Mouse (Mus musculus) thymus, postnatal 25 days (tissue): Measurements from ENCODE around the gene 1300017J02Rik.

Experiments
- DNase-seq: peaks from one replicate; pipeline ENCODE4 v3.0.0; 2022

1300017J02Rik gene

DNA sequence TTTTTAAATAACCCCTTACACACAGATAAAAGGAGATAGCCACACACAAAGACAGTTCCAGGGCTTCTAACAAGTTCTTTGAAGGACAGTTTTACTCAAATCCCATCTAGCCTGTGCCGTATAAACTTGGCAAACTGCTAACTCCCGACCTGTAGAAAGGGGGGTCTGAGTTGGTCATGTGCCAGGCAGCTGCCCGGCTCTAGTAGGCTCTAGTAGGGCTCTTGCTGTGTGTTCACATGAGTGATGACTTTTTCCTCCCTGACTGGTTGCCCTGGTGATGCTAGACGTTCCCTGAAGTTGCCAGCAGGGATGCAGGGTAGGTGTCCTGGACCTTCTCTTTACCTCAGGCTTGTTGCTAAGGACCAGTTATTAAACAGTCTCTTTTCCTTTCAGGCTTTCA, 33.8 kb downstream of the 1300017J02Rik start:
- DNase-seq = no peak

DNA sequence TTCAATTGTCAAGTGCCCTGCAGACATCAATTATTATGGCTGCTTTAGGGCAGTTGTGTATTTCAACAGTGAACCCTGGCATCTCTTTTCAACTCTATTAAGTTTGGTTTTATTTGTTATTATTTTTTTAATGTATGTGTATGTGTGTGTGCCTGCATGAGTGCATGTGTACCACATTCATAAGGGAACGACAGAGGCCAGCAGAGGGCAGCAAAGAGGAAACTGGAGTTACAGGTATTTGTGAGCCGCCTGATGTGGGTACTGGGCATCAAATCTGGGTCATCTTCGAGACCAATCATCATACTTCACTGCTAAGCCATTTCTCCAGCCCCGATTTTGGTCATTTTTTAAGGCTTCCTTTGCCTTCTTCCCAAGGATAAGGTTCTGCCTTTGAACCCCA, 39.1 kb downstream of the 1300017J02Rik start:
- no peak for DNase-seq

DNA sequence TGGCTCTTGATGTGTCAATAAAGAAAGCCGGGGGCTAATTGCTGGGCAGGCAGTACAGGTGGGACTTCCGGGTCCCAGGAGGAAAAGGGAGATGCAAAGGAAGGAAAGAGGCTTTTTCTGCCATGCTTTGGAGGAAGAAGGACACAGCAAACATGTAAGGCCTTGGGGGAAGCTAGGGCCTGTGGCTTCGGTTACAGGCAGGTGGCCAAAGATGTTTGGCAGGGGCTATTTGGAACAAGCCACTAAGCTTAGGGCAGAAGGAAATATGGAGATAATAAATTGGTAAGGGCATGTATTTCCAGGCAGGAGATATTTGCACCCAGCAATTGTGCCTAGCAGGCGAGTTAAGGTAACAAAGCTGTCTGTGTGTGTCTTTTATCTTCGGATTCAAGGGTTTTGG, 52.0 kb downstream of the 1300017J02Rik start:
- DNase-seq = no peak

DNA sequence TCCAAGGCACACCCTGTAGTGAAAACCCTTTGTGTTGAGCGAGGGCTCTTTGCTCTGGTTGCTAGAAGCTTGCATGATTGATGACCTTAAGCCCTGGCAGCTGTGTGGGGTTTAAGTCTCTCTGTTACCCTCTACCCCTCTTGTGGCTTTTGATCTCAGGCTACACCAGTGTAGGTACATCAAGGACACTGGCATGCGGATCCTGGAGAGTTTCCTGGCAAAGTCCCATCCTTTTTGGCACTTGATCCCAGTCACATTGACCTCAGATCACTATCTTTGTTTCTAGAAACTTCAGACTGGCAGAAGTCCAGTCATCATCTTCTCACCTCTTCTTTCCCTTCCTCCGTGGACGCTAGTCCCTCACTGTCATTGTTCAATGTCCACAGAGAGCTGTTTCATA, 56.3 kb downstream of the 1300017J02Rik start:
- DNase-seq = no peak

DNA sequence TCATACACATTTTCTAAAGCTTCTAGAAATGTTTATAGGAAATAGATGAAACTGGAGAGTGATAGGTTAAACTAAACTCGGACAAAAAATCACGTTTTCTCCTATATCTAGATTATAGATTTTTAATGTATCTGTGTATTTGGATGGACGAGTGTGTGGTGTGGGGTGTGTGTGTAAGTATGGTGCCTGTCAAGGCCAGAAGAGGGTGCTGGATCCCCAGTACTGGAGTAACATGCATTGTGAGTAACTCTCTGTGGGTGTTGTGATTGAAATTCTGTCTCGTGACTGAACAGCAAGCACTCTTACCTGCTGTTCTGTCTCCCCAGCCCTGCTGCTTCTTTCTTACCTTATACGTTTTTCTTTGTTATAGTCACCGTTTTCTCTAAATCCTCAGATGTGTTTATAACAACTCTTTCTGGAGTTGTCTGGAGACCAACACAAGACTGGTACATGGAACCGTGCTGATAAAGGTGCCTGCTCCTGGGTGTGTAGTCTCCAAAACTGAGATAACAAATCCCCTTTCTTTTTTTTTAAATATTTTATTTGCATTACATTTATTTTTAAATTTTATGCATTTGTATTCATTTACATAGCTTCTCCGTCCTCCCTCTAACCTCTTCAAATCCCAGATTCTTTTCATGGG, 58.2 kb downstream of the 1300017J02Rik start:
- DNase-seq = no peak

DNA sequence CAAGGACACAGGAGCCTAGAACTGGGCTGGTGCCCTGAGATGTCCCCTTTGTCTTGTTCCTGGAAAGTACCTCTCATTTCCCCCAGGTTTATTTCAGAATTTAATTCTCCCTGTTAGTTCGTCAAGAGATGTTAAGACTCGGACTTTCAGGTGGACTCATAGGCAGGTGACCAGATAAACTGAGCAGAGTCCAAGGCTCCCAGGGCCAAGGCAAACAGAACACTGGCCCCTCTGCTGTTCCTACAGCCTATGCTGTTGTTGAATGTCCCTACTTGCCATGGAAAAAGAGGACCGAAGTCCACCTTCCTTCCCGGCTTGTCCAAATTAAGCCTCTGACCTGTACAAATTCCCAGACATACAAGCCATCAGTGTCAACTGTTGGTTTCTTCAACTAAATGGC, 61.2 kb downstream of the 1300017J02Rik start:
- DNase-seq = no peak

DNA sequence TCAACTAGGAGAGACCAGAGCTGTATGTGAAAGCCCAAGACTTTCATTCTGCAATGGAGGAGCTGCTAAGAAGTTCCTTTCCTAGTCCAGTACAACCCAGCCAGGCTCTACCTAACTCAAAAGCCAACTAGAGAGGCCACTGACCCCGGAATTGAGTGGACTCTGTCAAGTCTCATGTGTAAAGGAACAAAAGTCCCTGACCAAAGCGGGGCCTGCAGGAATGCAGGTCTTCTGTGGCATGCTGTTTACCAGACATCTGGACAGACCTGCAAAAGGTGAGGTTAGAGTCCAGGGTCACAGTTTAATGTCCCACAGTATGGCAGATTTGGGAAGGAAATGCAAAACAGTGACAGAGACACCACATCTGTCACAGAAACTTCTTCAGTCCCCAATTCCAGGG, 63.7 kb downstream of the 1300017J02Rik start:
- no peak for DNase-seq

DNA sequence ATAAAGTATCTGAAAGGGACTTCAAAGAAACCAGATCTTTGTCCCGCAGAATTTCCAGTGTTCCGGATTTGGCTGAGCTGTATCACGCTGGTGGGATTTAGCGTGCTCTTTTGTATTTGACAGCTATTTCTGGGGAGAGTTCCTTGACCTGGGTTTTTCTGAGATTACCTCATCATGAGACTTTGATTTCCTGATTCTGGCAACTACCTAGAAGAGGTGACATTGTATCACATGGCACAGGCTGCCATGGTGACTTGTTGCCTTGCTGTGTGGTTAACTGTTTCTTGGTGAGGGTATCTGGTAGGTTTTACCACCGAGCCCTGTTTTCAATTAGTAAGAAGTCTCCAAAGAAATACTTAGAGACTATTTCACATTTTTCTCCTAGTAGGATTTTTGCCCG, 65.4 kb downstream of the 1300017J02Rik start:
- no peak for DNase-seq

DNA sequence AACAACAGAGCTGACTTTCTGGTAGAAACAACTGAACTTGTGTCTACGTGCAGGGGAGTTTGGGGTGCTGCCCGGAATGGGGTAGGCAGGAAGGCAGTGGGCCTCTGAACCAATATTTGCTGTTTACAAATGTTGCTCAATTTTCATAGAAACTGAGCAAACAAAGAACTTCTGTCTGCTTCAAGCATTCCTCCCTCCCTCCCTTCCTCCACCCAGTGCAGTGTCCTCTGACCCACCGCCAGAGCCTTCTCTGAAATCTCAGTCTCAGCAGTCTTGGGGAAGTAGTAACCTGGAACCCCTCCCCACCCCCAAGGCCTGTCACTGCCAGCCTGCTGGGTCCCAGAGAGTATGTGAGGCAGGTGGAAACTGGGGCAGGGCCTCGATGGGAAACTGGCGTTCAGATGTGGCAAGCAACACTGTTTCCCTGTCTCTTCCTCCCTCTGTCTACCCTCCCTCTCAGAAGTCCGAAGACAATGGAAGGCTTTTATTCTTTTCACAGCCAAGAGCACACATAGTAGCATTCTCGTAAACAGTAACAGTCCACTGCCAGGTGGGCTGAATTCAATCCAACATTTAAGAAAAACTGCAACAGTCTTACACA, 70.2 kb downstream of the 1300017J02Rik start:
- DNase-seq = no peak

DNA sequence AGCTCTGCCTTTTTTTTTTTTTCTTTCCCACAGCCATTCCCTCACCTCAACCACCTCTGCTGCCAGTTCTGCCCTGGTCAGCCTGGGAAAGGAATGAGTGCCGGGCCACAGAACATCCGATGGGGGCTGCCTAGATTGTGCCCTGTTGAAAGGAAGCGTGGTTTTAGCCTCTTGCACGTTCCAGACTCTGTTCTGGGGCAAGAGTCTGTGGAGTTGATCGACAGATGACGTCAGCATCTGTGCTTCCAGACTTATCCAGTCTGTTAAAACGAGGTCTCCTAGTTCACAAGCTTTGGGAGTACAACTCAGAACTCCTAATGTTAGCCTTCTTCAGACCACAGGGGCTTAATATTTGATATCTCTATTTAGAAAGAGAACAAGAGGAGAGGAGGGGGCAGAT, 70.8 kb downstream of the 1300017J02Rik start:
- DNase-seq = no peak

DNA sequence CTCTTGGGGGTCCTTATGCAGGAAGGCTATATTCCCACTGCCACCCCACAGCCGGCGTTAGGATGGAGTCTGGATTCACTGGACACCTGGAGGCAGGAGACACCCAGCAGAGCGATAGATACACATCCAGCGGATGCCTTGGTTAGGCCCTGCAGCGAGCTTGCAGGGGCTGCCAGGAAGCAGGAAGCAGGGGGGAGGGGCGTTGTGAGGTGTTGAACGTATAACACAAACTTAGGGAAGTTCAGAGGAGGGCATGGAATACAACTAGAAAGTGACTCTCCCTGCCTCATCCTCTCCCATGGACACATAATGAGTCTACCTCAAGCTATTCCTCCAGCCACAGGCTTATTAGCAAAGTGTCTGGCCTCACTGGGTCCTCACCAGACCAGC, 71.9 kb downstream of the 1300017J02Rik start:
- peak; percentile 73 for DNase-seq

DNA sequence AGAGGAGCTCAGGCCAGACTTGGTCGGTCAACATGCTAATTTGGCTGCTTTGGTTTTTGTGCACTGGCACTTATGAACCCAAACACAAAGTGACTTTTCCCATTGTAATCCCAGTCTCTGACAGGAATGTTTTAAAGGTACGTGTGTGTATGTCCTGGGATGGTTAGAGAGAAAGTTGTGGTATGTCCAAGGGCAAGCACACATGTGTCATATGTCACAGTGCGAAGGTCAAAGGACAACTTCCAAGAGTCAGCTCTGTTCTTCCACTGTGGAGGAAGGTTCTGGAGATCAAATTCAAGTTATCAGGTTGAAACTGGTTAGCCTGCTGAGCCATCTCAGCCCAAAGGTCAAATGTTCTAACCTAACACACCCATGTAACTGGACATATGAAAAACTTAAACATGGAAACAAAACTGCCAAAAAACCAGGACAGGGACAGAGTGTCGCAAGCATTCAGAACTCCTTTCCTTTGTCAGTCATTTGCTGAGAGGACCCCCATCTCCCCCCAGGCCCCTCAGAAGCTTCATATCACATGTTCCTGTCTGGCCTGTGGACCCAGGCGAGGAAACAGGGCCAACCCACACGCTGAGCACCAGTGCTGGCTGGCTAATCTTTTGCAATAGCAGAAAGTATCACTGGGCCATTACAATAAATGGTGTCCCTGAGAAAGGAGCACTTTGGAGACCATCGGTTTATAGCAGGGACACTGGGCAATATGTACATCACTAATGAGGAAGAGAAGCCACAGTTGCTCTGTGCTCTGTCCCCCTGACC, 72.5 kb downstream of the 1300017J02Rik start:
- DNase-seq = no peak

DNA sequence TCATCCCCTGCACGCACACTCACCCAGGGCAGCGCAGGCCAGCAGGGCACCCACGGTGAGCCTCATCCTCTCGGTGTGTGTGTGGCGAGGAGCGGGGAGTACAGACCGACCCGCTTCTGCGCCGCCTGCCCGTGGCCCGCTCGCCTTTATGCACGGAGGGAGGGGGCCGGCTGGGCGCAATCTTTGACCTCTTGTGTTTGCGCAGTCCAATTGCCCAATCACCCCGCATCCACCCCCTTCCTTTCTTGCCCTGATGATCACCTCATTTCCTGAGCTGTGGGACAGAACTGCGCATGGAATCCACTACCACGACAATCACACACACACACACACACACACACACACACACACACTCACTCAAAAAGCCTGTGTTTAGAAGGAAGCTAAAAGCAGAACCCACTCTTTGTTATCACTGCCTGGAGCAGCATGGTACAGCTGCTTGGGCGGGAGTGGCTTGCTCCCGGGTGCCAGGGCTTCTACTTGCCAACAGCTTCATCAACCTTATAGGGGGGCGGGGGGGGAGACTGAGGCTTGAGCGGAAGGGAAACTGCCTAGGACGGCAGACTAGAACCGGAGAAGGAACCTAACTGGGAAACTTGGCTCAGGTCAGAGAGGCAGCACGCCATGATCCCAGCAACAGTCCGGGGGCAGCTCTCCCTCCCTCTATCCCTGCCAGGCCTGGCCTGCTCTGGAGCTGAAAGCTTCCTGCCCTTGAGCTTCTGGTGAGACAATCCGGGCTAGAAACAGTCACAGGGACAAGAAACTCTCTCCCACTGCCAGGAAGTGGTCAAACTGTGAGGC, 74.5 kb downstream of the 1300017J02Rik start, which contains the start of the genes Gm20425 and Trf:
Gm20425 (minus strand) TSS at position 157 of the 801 bp plus-strand sequence.
Trf (minus strand) TSS at position 294 of the 801 bp plus-strand sequence.
- DNase-seq = peak; percentile 23

DNA sequence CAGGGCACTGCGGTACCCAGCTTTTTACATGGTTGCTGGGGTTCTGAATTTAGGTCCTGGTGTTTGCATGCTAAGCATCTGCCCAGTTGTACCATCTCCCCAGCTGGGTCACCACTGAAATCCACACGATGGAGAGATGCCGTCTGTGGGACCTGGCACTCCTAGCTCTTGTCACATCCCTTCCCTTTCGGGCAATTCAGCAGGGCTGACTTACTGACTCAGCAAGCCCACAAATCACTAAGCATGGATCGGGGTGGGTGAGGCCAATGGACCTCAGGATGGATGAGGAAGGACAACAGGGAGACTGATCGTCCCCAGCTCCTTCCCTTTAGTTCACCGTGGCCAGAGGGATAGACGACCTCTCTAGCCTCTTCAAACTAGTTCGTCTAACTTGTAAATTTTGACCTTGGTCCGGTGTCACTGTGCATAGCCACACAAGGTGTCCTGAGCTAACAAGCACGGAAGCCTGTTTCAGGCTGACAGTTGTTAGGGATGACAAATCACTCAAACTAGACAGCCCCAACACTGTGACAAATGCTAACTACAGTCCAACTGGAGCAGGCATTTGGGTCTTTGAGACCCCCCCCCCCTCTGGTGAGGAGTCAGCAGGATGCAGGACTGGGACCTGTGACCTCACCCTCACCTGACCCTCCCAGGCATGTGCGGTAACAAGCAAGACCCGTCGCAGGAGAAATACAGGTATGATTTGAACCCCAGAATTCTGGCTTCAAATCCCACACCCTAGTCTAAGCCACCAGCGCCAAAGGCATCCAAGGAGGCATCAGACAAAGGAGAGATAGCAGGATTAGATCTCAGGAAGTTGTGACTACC, 75.6 kb downstream of the 1300017J02Rik start:
- DNase-seq = no peak

DNA sequence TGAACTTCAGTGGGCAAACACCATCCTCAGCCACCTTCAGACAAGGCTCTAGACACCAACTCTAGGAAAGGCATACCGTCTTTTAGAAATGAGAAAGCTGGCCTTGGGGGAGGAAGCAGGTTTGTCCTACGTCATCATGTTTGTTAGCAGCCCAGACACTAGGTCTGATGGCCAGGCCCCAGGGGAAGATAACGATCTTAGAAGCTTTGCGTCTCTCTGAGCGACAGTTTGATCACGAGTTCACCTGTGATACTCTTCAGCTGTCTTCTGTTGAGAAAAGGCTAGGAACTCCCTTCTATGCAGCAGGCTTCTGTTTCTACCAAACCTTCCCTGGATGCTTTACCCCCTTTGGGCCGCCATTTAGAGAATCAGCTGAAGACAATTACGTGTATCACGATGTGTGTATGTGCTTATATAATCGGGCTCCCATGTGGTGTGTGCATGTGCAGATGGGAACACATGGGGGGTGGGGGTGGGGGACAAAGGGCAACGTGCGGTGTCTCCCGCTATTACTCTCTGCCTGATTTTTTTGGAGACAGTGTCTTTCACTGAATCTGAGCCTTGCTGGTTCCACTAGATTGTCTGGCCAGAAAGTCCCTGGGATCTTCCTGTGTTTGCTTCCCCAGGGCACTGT, 76.4 kb downstream of the 1300017J02Rik start:
- no peak for DNase-seq

DNA sequence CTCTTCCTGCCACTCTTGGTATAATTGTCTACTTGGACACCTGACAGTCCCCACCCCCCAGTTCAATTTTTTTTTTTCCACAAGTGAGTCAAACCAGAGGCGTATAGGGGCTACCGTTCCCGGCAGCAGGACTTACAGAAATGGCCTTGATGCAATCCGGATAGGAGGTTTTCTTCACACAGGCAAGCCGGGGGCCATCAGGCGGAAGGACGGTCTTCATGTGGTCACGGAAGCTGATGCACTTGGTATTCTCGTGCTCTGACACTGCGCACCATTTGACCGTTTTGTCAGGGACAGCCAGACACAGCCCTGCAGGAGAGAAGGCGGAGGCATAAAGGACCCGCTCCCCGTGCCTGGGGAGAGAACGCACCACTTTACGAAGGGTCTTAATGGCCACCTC, 77.1 kb downstream of the 1300017J02Rik start:
- no peak for DNase-seq

DNA sequence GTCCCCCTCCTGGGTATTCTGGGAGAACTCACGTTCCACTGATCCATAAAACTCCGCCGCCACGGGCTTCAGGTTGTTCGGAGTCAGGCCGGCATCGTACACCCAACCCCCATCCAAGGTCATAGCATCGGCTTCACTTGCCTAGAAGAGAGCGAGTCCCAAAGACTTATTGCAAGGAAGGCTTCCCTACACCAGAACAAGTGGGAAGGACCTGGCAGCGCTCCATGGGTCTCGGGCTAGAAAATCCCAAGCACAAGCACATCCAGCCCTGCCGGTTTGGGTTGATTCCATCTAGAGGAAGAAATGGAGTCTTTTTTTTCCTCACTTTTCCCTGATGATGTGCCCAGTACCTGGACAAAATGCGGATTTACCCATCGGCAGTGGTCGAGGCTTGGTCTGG, 78.1 kb downstream of the 1300017J02Rik start:
- DNase-seq = no peak

DNA sequence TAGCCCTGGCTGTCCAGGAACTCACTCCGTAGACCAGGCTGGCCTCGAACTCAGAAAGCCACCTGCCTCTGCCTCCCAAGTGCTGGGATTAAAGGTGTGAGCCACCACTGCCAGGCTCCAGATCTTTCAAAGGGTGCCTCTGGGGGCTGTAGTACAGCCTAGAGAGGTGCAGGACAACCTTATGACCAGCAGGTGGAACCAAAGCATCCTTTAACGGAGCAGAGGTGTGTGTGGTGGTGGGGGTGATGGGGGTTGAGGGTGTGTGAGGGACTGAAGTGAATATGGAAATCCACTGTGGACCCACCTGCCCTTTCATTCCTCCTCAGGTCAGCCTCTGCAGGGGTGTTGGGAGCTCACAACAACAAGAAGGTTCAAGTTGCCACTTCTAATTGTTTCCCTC, 79.4 kb downstream of the 1300017J02Rik start:
- peak; percentile 43 for DNase-seq

DNA sequence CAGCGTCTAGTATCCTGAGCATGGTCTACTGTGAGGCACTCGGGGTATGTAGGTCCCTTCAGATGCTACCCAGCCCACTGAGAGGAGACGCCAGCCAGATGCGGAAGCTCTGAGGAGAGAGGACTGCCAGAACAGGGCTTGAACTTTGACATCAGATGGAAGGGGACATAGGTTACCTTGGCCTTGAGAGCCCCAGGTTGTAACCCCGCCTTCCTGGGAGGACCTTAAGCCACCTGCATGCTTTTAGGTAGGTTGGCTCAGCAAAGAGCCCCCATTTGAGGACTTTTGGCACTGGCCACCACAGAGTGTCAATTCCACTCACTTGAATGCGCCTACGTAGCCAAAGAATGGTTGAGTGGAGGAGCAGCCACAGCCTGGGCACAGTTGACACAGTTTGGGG, 80.2 kb downstream of the 1300017J02Rik start:
- DNase-seq = no peak

DNA sequence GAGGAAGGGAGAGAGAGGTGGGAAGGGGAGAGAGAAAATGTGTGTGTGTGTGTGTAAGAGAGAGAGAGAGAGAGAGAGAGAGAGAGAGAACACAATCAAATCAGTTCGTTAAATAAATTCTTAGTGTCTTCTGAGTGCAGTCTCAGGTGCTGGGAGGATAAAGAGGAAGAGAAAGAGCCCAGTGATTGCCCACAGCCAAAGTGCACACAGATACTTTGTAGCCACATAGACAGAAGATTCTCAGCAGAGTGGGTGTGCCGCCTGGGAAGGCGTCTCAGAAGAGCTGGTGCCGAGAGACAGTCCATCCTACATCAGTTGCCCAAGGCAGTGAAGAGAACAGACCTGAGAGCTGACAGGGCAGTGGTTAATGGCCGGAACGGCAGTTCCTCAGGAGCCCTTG, 90.6 kb downstream of the 1300017J02Rik start:
- no peak for DNase-seq

DNA sequence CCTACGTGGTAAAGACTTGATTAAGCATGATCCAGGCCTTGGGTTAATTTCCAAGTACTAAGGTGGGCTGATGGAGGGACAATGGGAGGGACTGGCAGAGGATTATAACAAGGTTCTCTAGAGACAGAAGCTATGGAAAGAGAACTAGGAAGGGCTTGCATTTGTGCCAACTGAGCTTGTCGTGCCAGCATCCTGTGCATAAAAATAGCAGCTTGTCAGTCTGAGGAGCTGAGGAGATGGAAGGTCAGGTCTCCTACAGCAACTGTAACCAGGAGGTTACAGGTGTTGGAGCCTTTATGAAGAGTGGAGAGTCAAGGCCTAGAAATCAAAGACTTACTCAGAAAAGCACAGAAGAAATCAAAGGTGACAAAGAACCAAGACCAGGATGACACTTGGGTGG, 91.3 kb downstream of the 1300017J02Rik start:
- no peak for DNase-seq
